ENCODE assay signal across 23 mouse cellular contexts in the genomic region with DNA sequence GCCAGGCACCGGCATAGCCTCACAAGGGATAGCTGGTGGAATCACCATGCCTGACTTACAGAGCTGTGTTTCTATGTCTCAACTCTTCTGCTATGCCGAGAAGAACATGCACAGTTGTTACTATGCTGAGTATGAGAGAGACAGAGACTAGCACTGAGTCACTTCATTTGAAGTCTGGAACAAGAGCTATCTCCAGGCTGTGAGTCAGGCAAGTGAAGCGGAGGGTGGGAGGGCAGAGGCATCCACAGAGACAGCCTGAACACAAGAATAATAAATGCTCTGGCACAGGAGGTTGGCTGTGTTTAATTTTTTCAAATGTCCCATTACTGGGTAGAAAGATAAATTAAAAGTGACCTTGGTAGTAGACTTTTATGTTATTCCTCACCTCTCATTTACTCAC.
DNase-seq lines count a peak whose midpoint lies in the region; ATAC-seq and TF ChIP-seq lines count a peak whose summit lies in the region.
"Had no signal": no experiment of that assay in that cellular context is flagged by ENCODE, and none has a peak within 500 bp of the region (broad histone marks: within the 10 kb centered on the region; RNA-seq: fewer than 3 reads in every experiment).

No protein-coding gene starts in this region.

- H3K4me3 ChIP-seq in neural tube, embryonic 13.5 days, result no peak overlapping the region
- no peak overlapping the region for H3K4me3 ChIP-seq in neural tube, embryonic 15.5 days (replicated peaks)
- H3K4me3 ChIP-seq in olfactory bulb, adult 2 months (ENCODE audit: insufficient read depth, low read depth, low read length), result no peak overlapping the region
- H3K4me3 ChIP-seq in liver, embryonic 12.5 days, result no peak overlapping the region
- H3K4me3 ChIP-seq: embryonic facial prominence, embryonic 13.5 days; hindbrain, embryonic 15.5 days; limb, embryonic 15.5 days; midbrain, embryonic 12.5 days had no signal

- in situ Hi-C loops in Patski (cut with MboI; ENCODE audit: low pct_unique_long_range_greater_than_20kb), result no loop called here

- H3K4me2 ChIP-seq in neural tube, embryonic 13.5 days, result no peak overlapping the region
- H3K4me2 ChIP-seq in neural tube, embryonic 15.5 days, result no peak overlapping the region
- H3K4me2 ChIP-seq in liver, embryonic 12.5 days, result no peak overlapping the region
- H3K4me2 ChIP-seq: embryonic facial prominence, embryonic 13.5 days; hindbrain, embryonic 15.5 days; limb, embryonic 15.5 days; midbrain, embryonic 12.5 days had no signal

- H3K27me3 ChIP-seq in neural tube, embryonic 13.5 days, result no peaks in the 10 kb centered on the region
- no peaks in the 10 kb centered on the region for H3K27me3 ChIP-seq in neural tube, embryonic 15.5 days (replicated peaks)
- no peaks in the 10 kb centered on the region for H3K27me3 ChIP-seq in Patski
- no peaks in the 10 kb centered on the region for H3K27me3 ChIP-seq in liver, embryonic 12.5 days (replicated peaks)
- H3K27me3 ChIP-seq: embryonic facial prominence, embryonic 13.5 days; hindbrain, embryonic 15.5 days; limb, embryonic 15.5 days; midbrain, embryonic 12.5 days had no signal

- TF ChIP-seq POLR2A in olfactory bulb, adult 2 months (IDR thresholded peaks at IDR 0.05; ENCODE audit: insufficient read depth, low read depth, low read length), result no peak

- CTCF ChIA-PET in Patski (lab: Charles Lee), result interaction anchor here (1.2 to 1.4 kb wide), 2 partner anchors 10 kb away, joined by 3 to 4 read pairs; no protein-coding TSS in a partner anchor

- H3K9ac ChIP-seq in neural tube, embryonic 13.5 days, result no peak overlapping the region
- H3K9ac ChIP-seq in neural tube, embryonic 15.5 days (replicated peaks), result no peak overlapping the region
- no peak overlapping the region for H3K9ac ChIP-seq in liver, embryonic 12.5 days
- H3K9ac ChIP-seq: embryonic facial prominence, embryonic 13.5 days; hindbrain, embryonic 15.5 days; limb, embryonic 15.5 days; midbrain, embryonic 12.5 days had no signal

- WGBS in neural tube, embryonic 13.5 days, result 79% methylated on average over 3 of the region's 3 CpGs
- WGBS in neural tube, embryonic 15.5 days, result 89% methylated on average over 3 of the region's 3 CpGs
- WGBS in olfactory bulb, adult 2 months, result 39% methylated on average over 3 of the region's 3 CpGs
- WGBS in liver, embryonic 12.5 days (ENCODE audit: insufficient replicate concordance), result 81% methylated on average over 3 of the region's 3 CpGs

- ATAC-seq in neural tube, embryonic 13.5 days (ENCODE audit: low read depth), result no peak
- no peak for ATAC-seq in neural tube, embryonic 15.5 days (ENCODE audit: low FRiP score)
- peak; percentile 69 for ATAC-seq in Patski
- ATAC-seq in liver, embryonic 12.5 days, result no peak
- ATAC-seq: forebrain, embryonic 14.5 days; intestine, embryonic 16.5 days; lung, postnatal 0 days had no signal

- TF ChIP-seq CTCF in Patski (IDR thresholded peaks at IDR 0.05), result no peak
- TF ChIP-seq CTCF in olfactory bulb, adult 2 months (IDR thresholded peaks at IDR 0.05; ENCODE audit: insufficient read depth, low read depth, low read length), result no peak

- peaks cover 4% of the 10 kb centered on the region; the same call in 1 of the 2 replicates for H3K4me1 ChIP-seq in neural tube, embryonic 13.5 days (replicated peaks)
- H3K4me1 ChIP-seq in neural tube, embryonic 15.5 days, result no peaks in the 10 kb centered on the region
- no peaks in the 10 kb centered on the region for H3K4me1 ChIP-seq in olfactory bulb, adult 2 months (ENCODE audit: control insufficient read depth, insufficient read depth, low read length)
- H3K4me1 ChIP-seq in liver, embryonic 12.5 days, result no peaks in the 10 kb centered on the region
- H3K4me1 ChIP-seq: embryonic facial prominence, embryonic 13.5 days; limb, embryonic 15.5 days; midbrain, embryonic 12.5 days had no signal

- H3K27ac ChIP-seq in neural tube, embryonic 13.5 days (replicated peaks), result 0 out of 2 replicates have a peak overlapping the region, but pooled peaks have one; percentile 5
- H3K27ac ChIP-seq in neural tube, embryonic 15.5 days (replicated peaks), result no peak overlapping the region
- peak overlapping the region; percentile 75 for H3K27ac ChIP-seq in olfactory bulb, adult 2 months (ENCODE audit: insufficient read depth, low read depth, low read length)
- H3K27ac ChIP-seq in liver, embryonic 12.5 days, result no peak overlapping the region
- H3K27ac ChIP-seq: embryonic facial prominence, embryonic 13.5 days; hindbrain, embryonic 15.5 days; limb, embryonic 15.5 days; midbrain, embryonic 12.5 days had no signal

- H3K36me3 ChIP-seq in neural tube, embryonic 13.5 days, result no peaks in the 10 kb centered on the region
- no peaks in the 10 kb centered on the region for H3K36me3 ChIP-seq in neural tube, embryonic 15.5 days
- no peaks in the 10 kb centered on the region for H3K36me3 ChIP-seq in liver, embryonic 12.5 days
- H3K36me3 ChIP-seq: embryonic facial prominence, embryonic 13.5 days; hindbrain, embryonic 15.5 days; limb, embryonic 15.5 days; midbrain, embryonic 12.5 days had no signal

- POLR2A ChIA-PET in Patski (lab: Charles Lee), result interaction anchor here (0.7 kb wide), 1 partner anchor 1912 kb away, joined by 3 read pairs; no protein-coding TSS in a partner anchor

- no peaks in the 10 kb centered on the region for H3K9me3 ChIP-seq in neural tube, embryonic 13.5 days
- H3K9me3 ChIP-seq in neural tube, embryonic 15.5 days (replicated peaks), result no peaks in the 10 kb centered on the region
- no peaks in the 10 kb centered on the region for H3K9me3 ChIP-seq in liver, embryonic 12.5 days (replicated peaks)
- H3K9me3 ChIP-seq: embryonic facial prominence, embryonic 13.5 days; hindbrain, embryonic 15.5 days; limb, embryonic 15.5 days; midbrain, embryonic 12.5 days had no signal

- DNase-seq in frontal cortex, postnatal 36 days (ENCODE audit: low spot score in 2 of 2), result peak; percentile 45 to 51
- no peak for DNase-seq in frontal cortex, postnatal 10 days (ENCODE audit: low spot score in 2 of 2)
- DNase-seq in Patski (ENCODE audit: low read depth, low spot score), result no peak
- DNase-seq: cerebellum, adult 11-12 months; cerebellum, postnatal 14 days; gastrocnemius, postnatal 14 days; heart, adult 18-20 months; heart, postnatal 36 days; kidney, postnatal 36 days; spleen, adult 18-20 months; thymus, adult 18-20 months; thymus, postnatal 4 days had no signal

Comparison
In these comparisons a context has a peak if more than half of its experiments do, and no peak if none do; other contexts are left out.
1. DNase-seq: peak in frontal cortex, postnatal 36 days (2 of 2); none in frontal cortex, postnatal 10 days (0 of 2) and Patski (single experiment).
2. H3K27ac ChIP-seq: peak in neural tube, embryonic 13.5 days (single experiment) and olfactory bulb, adult 2 months (single experiment); none in neural tube, embryonic 15.5 days (single experiment) and liver, embryonic 12.5 days (single experiment).